Mouse (Mus musculus) cerebellum, postnatal 14 days (tissue): ENCODE data around the gene Slc26a6.

Experiments
- DNase-seq, 2 experiments: peaks; one replicate each; pipeline ENCODE4 v3.0.0; 2021; ENCODE audit warnings: mixed read lengths in 2 of 2

Slc26a6 gene

DNA sequence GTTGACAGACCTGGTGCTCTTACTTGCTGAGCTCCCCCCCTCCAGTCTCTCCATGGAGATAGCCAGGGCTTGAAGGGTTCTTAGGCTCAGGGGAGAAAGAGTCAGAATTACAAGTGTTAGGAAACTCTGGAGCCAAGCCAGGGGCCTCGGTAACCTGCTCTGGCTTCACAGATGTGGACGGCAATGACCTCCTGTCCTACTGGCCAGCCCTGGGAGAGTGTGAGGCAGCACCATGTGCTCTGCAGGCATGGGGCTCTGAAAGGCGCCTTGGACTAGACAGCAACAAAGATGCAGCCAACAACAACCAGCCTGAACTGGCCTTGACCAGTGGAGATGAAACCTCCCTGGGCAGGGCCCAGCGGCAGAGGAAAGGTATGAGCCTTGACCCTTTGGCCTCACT, 5.7 kb upstream of the Slc26a6 start:
- DNase-seq: no peak

DNA sequence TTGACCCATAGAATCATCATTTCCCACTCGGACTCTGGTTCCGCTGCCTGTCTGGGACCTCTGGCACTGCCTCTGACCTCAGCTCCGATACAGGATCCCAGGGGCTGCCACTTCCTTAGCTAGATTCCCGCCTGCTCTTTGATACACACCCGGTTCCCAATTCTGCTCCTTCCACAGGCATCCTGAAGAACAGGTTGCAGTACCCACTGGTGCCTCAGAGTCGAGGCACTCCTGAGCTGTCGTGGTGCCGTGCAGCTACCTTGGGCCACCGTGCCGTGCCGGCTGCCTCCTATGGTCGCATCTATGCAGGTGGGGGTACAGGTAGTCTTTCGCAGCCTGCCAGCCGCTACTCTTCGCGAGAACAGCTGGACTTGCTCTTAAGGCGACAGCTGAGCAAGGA, 4.7 kb upstream of the Slc26a6 start:
- no peak for DNase-seq

DNA sequence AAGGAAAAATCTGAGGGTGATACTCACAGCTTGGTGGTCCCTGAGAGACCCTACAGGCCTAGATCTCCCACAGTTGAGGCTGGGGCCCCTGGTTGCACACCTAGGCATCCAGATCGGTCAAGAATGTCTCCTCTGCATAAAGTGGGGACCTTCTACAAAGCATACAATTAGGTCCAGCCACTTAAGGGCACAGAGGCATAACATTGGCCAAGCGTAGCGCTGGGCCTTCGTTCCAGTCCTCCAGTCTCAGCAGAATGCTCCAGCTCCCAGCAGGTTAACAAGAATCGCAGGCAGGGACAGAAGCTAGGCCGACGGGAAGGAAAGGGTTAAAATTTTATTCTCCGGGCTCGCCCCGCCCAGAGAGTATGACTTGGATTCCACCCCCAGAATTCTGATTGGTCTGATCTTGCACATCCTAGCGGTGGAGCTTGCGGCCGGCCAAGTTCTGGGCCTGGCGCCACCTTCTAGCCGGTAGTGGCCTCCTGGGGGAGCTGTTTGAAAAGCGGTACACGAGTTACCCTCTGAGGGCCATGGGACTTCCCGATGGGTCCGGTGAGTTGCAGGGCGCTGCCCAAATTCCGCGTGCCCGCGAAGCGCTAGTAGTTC, 655 bp downstream of the Slc26a6 start:
- peak; percentile 94 for DNase-seq

DNA sequence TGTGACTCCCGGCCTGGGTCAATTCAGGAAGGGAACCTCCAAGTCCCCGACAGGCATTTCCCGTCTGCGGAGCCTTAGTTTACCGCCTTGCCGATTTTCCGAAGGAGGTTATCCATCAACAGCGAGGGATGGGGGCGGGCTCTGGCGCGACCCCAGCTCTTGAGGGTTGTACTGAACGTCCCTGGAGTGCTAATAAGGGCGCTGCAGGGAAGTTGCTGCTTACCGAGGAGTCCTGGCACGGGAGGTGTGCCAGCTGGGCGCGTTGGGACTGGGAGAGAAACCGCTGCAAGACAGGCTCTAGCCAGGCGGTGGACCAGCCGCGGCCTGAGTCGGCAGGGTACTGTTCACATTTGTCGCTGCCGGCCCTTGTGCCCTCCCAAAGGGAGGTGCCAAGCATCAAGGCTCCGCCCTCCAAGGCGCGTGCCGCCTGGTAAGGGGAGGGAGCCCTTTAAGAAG, 1.2 kb downstream of the Slc26a6 start:
- DNase-seq: peak; percentile 87

DNA sequence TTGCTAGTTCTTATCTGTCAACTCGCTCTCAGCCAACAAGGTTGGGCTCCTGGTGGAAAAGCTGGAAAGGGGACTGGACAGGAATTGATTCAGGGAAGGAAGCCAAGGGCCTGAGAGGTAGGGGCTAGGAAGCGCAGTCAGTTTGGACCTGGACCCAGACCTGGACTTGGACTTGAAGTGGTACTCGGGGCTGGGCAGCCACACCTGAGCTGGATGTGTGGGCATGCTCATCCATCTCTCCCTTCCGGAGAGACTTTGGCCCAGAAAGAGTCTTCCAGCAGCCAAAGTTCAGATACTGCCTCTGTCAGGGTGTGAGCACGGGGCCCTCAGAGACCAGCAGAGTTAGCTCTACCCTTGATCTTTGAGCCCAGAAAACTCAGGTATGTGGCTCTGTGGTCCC, 2.3 kb downstream of the Slc26a6 start:
- peak in 1 of 2 experiments; percentile 37 for DNase-seq

DNA sequence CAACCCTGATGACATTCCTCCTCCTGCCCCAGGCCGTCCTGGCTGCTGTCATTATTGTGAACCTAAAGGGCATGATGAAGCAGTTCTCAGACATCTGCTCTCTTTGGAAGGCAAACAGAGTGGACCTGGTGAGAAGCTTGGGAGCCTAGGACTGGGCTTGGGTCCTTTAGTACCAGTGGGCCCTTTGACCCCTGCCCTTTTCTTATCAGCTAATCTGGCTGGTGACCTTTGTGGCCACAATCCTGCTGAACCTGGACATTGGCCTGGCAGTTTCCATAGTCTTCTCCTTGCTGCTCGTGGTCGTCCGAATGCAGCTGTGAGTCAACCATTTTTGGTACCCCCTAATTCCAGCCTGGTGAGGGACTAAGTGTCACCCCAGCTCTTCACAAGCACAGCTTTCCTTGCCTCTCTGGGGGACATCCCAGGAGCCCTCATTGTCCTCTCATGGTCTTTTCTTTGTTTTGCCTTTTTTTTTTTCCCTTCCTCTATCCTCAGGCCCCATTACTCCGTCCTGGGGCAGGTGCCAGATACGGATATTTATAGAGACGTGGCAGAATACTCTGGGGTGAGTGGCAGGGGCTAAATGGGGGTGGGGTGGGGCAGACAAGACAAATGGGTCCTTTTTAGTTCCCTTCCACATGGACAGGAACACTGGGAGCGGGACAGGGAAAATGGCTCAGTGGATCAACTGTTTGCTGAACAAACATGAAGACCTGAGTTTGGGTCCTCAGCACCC, 5.9 kb downstream of the Slc26a6 start:
- DNase-seq: no peak

DNA sequence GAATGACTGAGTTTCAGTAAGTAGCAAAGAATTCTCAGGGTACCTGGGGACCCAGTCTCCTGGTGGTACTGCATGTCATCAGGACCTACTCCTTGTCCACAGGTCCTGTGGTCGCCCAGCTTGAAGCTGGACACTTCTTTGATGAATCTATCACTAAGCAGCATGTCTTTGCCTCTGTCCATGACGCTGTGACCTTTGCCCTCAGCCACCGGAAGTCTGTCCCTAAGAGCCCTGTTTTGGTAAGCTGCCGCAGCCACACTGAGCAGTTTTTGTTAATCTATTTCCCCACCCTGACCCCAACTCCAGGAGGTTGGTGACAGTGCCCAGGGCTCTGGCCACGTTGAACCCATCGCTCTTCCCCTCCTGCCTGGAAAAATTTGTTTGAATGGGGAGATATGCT, 59.2 kb downstream of the Slc26a6 start:
- DNase-seq: no peak

DNA sequence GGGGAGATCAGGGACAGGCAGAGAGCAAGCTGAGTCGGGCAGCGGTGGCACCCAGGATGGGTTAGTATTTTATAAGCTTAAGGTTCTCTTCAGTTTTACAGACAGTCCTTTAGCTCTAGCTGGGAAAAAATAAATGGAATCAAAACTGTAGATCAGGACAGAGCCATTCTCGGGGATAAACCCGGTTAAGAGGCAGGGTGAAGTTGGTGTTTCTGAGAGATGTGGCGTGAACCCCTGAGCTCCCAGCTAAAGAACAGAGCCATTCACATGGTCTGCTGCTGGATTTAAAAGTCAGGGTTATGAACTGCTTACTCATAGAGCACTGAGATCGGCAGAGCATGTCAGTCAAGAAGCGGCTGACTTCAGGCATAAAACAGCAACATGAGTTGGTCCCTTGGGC, 60.1 kb downstream of the Slc26a6 start:
- no peak for DNase-seq

DNA sequence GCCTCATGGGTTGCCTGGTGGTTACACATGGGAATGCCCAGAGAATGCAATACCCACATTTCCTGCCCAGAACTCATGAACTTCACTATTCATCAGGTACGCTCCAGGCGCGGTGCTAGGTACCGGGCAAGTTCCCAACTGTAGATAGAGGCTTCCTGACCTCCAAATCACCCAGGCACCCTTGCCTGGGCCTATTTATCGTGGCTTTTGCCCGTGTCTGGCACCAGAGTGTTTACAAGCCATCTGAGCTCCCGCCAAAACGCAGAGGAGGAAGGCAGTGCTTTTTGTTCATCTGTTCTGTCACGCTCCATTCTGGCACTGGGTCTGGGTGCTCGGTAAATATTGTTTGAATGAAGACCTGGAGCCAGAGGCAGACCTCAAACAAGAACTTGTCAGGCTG, 60.5 kb downstream of the Slc26a6 start:
- no peak for DNase-seq

DNA sequence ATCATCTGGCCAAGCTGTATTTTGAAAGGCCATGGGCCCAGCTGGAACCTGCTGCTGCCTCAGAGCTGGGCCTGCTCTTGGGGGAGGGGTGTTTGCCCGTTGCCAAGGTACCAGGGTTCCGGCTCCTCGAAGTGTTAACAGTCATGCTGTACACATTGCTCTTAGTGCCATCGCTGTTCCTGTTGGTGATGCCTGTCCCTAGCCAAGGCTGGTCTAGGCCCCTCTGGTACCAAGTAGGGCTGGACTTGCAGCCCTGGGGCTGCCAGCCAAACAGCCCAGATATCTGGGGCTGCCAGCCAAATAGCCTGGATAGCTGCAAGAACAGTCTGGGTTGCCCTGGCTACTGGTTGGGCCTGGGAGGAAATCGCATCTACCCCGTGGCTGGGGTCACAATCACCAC, 61.4 kb downstream of the Slc26a6 start, which contains the start of gene Tmem89:
Tmem89 (plus strand) TSS at position 129 of the 400 bp plus-strand sequence.
- peak; percentile 75 to 80 for DNase-seq

DNA sequence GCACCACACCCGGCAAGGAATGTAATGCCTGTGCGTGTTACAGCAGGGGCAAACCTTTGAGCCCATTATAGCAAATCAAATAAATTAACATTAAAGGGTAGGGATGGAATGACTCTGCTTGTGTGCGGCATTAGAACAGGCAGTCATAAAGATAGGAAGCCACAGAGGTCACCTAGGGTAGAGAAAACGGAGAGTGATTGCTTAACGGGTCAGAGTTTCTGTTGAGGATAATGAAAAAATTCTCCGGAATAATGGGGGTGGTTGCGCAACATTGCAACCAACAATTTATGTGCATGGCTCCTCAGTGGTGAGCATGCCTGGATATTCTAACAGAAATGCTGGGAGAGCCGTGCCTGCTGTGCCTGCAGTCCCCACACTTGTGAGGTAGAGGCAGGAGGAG, 72.8 kb downstream of the Slc26a6 start:
- no peak for DNase-seq

DNA sequence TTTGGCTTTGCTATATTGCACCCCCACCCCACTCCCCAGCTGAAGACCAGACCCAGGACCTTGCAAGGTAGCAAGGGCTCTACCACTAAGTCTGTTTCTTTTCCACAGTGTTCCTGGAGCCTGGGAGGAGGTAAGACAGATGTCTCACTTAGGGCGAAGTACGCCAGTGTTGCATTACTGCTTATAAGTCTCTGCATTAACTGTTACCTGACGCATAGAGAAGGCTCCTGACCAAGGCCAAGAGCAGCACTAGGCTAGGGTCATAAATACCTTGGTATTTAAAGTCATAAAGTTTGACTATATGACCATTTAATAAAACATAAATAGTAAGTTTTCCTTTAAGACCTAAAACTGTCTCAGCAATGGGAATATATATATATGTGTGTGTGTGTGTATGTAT, 75.3 kb downstream of the Slc26a6 start:
- DNase-seq: no peak

DNA sequence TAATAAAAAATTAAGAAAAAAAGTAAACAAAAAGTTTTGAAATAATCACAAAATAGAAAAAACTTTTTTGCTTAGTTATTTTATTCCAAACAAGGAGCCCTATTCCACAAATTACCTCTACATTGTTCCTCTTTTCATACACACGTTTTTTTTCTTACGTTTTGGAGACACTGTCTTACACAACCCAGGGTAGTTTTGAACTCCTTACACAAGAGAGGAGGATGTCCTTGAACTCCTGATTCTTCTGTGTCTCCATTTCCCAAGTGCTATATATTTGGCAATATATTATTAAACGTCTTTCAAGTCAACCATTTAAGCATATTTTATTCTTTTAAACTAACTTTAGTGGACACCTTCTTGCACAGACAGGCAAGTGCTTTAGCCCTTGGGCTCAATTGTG, 82.9 kb downstream of the Slc26a6 start:
- DNase-seq: no peak

DNA sequence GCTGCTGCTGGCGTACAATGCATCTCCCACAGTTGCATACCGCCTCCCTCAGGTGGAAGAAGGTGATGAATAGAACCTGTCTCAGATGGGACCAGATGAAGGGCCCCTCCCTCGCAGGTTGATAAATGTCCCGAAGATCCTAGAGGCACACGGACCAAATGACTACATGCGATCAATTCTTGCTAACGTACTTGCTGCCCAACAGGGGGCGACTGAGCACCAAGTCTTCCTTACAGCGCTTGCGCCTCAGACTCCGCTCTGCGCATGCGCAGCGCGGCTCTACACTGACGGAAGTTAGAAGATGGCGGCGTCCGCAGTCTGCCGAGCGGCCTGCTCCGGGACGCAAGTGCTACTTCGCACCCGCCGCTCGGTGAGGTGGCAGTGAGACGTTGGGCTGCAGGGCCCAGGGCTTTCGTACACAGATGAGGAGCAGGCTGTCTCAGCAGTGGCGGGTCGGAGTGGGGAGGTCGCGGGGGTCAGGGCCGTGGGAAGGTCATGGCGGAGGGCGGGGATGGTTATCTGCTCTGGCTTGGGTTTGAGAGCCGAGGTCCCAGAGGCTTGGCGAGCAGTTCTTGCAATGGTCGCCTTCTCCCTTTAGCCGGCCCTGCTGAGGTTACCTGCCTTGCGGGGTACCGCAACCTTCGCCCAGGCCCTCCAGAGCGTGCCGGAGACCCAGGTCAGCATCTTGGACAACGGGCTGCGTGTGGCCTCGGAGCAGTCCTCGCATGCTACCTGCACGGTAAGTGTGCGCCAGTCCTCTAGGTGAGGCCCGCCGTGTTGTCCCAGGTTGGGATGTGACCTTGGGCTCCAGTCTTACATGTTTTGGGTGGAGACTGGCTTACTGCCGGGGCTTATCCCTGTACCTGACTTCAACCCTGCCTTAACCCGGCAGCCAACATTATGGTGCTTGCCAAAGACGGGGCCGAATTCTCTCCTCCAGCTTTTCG, 83.6 kb downstream of the Slc26a6 start, which contains the start of gene Uqcrc1:
Uqcrc1 (plus strand) TSS at position 216 of the 947 bp plus-strand sequence.
- peak; percentile 99 for DNase-seq

DNA sequence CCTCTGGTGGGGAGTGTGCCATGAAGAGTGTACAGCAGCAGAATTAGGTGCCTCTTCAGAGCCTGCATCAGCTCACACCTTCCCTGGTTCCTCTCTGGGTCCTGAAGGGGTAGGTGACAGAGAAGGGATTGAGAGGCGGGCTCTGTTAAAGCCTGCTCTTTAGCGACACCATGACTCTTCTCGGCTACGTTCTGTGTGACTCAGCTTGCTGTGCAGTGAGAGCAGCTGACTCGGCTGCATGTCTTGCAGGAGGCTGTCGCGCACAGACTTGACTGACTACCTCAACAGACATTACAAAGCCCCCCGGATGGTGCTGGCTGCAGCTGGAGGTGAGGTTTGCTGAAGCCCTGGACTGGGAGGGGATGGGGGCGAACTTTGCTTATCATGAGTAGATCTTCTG, 92.0 kb downstream of the Slc26a6 start:
- DNase-seq: no peak

DNA sequence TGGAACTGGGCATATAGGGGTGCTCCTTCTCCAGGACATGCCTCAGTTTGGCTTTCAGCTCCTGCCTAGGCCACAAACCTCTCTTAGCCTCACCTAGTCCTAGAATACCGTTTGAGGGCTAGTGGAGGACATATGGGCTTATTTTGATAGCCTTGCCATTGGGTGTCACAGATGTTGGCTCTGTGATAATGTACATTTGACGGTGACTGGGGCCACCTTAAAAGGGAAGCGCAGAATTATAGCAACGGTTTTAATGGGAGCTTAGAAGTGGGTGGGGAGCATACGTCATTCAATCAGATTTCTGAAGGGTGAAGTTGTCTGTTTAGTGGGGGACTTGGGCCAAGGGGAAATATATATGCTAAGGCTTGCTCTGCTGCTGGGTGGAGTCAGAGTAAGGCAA, 92.5 kb downstream of the Slc26a6 start:
- DNase-seq: no peak

DNA sequence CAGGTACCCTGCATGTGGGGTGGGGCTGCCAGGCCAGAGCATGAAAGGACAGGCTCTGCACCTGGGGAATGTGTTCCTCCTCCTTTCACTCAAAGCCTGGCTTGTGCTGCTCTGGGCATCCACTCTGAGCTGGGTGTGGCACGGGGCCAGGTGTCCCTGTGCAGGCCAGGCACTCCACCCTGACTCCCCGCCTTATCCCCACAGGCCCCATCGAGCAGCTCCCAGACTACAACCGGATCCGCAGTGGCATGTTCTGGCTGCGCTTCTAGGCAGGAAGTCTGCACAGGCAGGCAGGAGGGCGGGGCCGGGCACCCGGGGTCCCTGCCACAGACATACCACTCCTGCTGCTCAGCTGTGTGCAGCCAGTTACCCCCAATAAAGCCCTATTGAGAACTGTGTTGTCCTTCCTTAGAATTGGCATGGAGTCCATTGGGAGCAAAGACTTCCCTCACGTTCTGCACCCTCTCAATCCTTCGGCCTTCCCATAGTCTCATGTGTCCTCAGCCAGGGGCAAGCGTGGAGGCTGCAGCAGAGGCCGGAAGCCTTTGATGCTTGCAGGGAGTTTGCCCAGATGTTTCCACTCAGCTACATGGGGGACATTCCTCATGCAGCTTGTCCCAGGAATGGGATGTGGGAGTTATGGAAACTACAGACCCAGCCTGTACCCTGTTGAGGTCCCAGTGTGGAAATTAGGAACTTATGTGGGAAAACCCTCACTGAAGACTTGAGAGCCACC, 96.3 kb downstream of the Slc26a6 start:
- peak; percentile 53 to 63 for DNase-seq

DNA sequence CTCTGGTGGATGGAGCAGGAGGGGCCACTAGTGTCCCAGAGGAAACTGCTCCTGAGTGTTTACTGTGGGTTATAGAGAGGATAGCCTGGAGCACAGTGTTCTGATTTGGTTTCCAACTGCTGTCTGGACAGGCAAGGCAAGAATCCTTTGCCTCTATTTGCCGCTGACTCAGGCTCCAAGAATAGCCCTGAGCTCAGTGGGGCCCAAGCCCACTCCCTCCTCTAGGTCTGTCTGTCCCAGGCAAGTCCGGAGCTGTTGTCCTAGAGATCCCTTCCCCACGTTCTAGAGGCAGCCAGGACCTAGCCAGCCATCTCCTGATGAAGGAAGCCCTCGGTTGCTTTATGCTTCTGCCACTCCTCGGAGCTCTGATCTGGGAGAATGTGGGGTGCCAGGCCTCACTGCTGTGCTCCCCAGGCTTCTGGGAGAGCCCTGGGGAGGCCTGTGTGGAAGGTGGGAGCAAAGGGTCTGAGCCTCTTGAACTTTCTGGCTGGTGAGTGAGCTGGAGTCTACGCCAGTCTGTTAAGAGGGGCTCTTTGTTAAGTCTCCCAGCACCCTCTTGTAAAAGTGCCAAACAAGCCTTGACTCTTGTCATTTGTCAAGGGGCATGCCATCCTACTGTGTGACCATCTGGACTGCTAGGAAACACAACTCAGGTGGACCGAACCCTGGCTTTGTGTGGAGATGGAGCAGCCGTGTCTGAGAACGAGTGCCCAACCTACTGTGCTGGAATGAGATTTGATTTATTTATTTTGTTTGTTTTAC, 97.1 kb downstream of the Slc26a6 start:
- DNase-seq: peak in 1 of 2 experiments; percentile 68

DNA sequence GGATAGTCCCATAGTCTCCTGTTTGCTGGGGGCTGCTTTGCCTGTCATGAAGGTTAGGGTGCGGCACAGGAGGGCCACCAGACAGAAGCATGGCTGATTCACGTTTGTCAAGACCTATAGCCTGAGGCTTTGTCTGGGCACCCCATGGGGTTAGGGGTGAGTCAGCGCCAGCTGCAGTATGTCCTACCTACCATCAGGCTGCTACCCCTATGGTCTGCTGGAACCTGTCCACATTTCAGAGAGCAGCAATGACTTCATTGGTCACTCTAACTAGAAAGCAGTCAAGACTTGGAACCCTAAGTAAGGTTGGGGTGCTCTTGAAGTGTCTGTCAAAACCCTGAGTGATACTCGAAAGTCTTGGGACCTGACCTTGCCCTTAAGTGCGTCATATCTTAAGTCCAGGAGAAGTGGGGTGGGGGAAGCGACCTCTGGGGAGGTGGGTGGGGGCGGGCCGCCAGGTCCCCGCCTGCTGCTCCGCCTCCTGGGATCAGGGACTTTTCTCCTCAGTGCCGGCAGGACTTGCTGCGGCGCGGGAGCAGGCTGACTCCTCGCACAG, 100.1 kb downstream of the Slc26a6 start, which contains the start of gene Col7a1:
Col7a1 (plus strand) TSS at position 506 of the 556 bp plus-strand sequence.
- no peak for DNase-seq

DNA sequence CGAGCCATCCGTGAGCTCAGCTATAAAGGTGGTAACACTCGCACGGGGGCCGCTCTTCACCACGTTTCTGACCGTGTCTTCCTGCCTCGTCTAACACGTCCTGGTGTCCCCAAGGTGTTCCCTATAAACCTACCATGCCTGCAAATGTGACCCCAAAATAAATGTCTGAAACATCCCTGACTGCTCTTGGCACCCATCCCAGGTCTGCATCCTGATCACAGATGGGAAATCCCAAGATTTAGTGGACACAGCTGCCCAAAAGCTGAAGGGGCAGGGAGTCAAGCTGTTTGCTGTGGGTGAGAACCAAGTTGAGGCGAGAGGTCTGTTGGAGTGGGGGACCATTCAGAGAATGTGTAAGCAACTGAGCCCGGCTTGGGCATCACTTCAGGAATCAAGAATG, 102.2 kb downstream of the Slc26a6 start:
- peak in 1 of 2 experiments; percentile 46 for DNase-seq

DNA sequence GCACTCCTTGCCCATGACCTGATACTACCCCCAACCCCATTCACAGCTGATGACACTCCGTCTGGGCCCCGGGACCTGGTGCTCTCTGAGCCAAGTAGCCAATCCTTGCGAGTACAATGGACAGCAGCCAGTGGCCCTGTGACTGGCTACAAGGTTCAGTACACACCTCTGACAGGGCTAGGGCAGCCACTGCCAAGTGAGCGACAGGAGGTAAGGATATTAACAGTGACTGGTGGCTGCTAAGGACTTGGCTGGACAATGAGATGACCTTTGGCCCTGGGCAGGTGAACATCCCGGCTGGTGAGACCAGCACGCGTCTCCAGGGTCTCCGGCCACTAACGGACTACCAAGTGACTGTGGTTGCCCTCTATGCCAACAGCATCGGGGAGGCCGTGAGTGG, 102.8 kb downstream of the Slc26a6 start:
- peak in 1 of 2 experiments; percentile 36 for DNase-seq
